Mouse (Mus musculus) kidney, embryonic 16.5 days (tissue): ENCODE data around the gene Bri3. TPM values are rescaled to one million over a fixed set of nuclear protein-coding genes. Genes with fewer than 3 reads are reported as not detected.

Source experiments
- ATAC-seq: fragments of 200-750 bp; cut with Nextera tagmentation; 2 replicates; pipeline ENCODE4 v1.8.0; 2017; ENCODE audit warnings: moderate TSS enrichment; ENCODE audit not compliant: low FRiP score, low TSS enrichment
- H3K27ac ChIP-seq: fragments of 300-500 bp; sonication (generic); 2 replicates; pipeline ENCODE4 v1.5.1; 2014; ENCODE audit warnings: low read length
- H3K27me3 ChIP-seq: fragments of 300-500 bp; sonication (generic); 2 replicates; pipeline ENCODE4 v1.6.1; 2014; ENCODE audit warnings: low read length, control low read depth, mixed read lengths; ENCODE audit not compliant: insufficient read depth
- H3K36me3 ChIP-seq: fragments of 300-500 bp; sonication (generic); 2 replicates; pipeline ENCODE4 v1.6.1; 2014; ENCODE audit warnings: low read length, control low read depth, mixed read lengths; ENCODE audit not compliant: insufficient read depth
- H3K4me1 ChIP-seq: fragments of 300-500 bp; sonication (generic); 2 replicates; pipeline ENCODE4 v1.6.1; 2014; ENCODE audit warnings: low read length, control low read depth, mixed read lengths; ENCODE audit not compliant: insufficient read depth
- H3K4me2 ChIP-seq: fragments of 300-500 bp; sonication (generic); replicated peaks from 2 replicates; pipeline ENCODE4 v1.6.1; 2014; ENCODE audit warnings: low read depth, low read length
- H3K4me3 ChIP-seq: fragments of 300-500 bp; sonication (generic); 2 replicates; pipeline ENCODE4 v1.5.1; 2014; ENCODE audit warnings: mild to moderate bottlenecking, low read length
- H3K9ac ChIP-seq: fragments of 300-500 bp; sonication (generic); replicated peaks from 2 replicates; pipeline ENCODE4 v1.6.1; 2014; ENCODE audit warnings: low read length
- H3K9me3 ChIP-seq: fragments of 300-500 bp; sonication (generic); 2 replicates; pipeline ENCODE4 v1.6.1; 2016; ENCODE audit warnings: low read length, control low read depth
- WGBS: fragments of 180-500 bp; shearing (Covaris S2); extraction: QIAGEN DNeasy Blood & Tissue Kit; methylation state at CpG from one replicate; pipeline ENCODE4 v1.1.7; 2014; 5-methylcytosine and 5-hydroxymethylcytosine counted together
- polyA plus RNA-seq: library from polyadenylated mRNA; unstranded; fragments of >200 nt; fragmentation: Nextera tagmentation; extraction: Ambion mirVana; gene quantifications from 2 replicates; pipeline ENCODE4 v1.2.1, GENCODE M21; 2015

Gene Bri3
- 112 and 118 TPM in 2 replicates for polyA plus RNA-seq

- ATAC-seq, result no peak
- H3K9me3 ChIP-seq, result no peaks in the 10 kb centered on the region
- WGBS, result 84% methylated on average over 7 of the region's 7 CpGs
Measured at GRCm38 (mm10) chr5:144243901-144244487, at the start of gene Bri3. Gene Bri3 (plus strand): TSS chr5:144244437.

DNA sequence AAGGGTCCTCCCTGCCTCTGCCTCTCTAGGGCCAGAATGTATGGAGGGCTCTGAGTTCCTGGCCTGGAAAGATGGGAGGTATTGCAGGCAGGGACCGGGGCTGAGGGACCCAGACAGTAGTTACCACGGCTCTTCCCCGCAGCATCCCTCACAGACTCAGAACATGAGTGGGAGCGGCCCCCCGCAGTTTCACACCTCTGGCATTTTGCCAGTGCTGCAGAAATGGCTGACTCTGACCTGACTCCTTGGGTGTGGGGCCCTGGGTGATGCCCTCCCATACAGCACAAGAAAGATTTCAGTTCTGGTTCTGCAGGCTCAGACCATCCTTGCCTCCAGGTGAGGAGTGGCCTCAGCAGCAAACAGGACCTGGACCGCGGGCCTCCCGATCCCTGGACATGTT is 48.7 kb upstream of the Bri3 start:
- WGBS, result 82% methylated on average over 8 of the region's 8 CpGs
- Histone ChIP-seq H3K4me2 (no peak overlapping the region), H3K9me3 (no peaks in the 10 kb centered on the region), H3K4me1 (peaks cover 7% of the 10 kb centered on the region; the same call in 1 of the 2 replicates), H3K27me3 (no peaks in the 10 kb centered on the region), H3K4me3 (no peak overlapping the region), H3K36me3 (0 out of 2 replicates have a peak, but pooled peaks cover 12% of the 10 kb centered on the region), H3K27ac (no peak overlapping the region), H3K9ac (no peak overlapping the region)
- no peak for ATAC-seq

More at GRCm38 (mm10) chr5:144243901-144244487, at the start of gene Bri3:
- Histone ChIP-seq H3K4me2 (no peak within 1 kb of the TSS), H3K27me3 (no peaks in the 10 kb centered on the region), H3K4me3 (no peak within 1 kb of the TSS), H3K36me3 (no peaks in the 10 kb centered on the region), H3K27ac (no peak within 1 kb of the TSS), H3K4me1 (peaks cover 9% of the 10 kb centered on the region), H3K9ac (no peak within 1 kb of the TSS)

DNA sequence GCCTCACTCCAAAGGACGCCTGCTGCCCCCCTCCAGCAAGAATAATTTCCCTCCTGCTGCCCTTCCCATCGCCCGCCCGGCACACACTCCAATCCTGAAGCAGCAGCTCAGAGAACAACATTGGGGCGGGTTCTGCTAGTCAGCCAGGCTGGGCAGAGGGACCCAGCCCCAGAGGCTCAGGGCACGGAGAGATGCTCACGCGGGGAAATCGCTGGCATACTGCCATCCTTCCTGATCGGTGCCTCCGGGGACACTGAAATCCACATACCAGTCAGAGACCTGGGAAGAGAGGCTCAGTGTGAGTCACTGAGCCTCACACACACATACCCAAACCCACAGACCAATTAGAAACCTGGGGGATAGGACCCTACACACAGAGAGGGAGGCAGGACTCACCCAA is 43.6 kb upstream of the Bri3 start:
- H3K36me3 ChIP-seq, result peaks cover 41% of the 10 kb centered on the region
- peaks cover 9% of the 10 kb centered on the region for H3K9me3 ChIP-seq
- WGBS, result 68% methylated on average over 11 of the region's 11 CpGs
- no peak overlapping the region for H3K9ac ChIP-seq
- no peak overlapping the region for H3K4me3 ChIP-seq
- H3K4me2 ChIP-seq, result no peak overlapping the region
- ATAC-seq, result no peak
- H3K4me1 ChIP-seq, result no peaks in the 10 kb centered on the region
- H3K27me3 ChIP-seq, result no peaks in the 10 kb centered on the region
- no peak overlapping the region for H3K27ac ChIP-seq

GRCm38 (mm10) chr5:144202430-144202829 is 41.8 kb upstream of the Bri3 start:
- WGBS, result 95% methylated on average over 6 of the region's 6 CpGs
- Histone ChIP-seq H3K4me3 (no peak overlapping the region), H3K9ac (no peak overlapping the region), H3K9me3 (peaks cover 9% of the 10 kb centered on the region), H3K36me3 (peaks cover 47% of the 10 kb centered on the region), H3K4me1 (no peaks in the 10 kb centered on the region), H3K27ac (no peak overlapping the region), H3K4me2 (no peak overlapping the region), H3K27me3 (no peaks in the 10 kb centered on the region)
- ATAC-seq, result no peak

DNA sequence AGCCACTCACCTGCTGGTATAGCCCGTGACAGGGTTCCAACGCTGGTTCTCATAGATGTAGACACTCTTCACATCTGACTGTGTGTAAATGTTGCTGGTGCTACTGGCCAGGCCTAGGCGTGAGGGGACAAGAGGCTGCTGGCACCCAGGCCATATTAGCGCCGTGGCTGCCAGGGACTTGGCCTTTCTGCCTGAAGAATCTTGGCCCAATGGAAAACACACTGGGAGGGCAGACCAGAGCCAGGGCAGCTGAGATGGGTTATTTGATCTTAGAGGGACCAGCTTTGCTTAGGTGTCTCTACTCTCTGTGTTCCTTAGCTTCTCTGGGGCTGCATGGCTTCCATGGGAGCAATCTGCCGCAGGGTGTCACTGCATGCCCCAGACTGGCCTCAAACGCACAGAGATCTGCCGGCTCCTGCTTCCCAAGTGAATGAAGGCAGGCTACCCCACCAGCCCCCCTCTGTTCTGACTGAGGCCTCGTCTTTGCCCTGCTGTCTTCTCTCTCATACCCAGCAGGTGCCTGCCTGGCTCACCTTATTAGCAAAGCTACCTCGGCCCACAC is 40.8 kb upstream of the Bri3 start:
- Histone ChIP-seq H3K9ac (no peak overlapping the region), H3K4me1 (no peaks in the 10 kb centered on the region), H3K4me2 (no peak overlapping the region), H3K27ac (no peak overlapping the region), H3K36me3 (peaks cover 46% of the 10 kb centered on the region), H3K4me3 (no peak overlapping the region), H3K27me3 (no peaks in the 10 kb centered on the region), H3K9me3 (peaks cover 9% of the 10 kb centered on the region)
- WGBS, result 93% methylated on average over 10 of the region's 10 CpGs
- ATAC-seq, result no peak

DNA sequence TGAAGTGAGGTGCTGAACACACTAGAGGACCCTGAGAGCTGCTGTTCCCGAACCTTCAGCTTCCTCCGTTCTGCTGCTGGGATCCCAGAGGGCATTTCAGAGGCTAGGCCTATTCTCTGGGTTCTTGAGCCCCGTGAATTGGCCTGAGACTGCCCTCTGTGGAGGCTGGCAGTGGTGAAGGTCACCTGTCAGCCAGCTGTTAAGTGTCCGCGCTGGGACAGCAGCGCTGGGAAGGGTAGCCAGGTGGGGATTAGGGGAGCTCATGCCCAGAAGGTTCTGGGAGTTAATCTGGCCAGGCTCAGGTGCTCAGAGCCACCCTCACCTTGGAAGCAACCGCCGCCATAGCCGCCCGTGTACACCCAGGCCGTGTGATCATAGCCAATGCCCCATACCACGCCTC is 39.9 kb upstream of the Bri3 start:
- ATAC-seq, result no peak
- Histone ChIP-seq H3K4me1 (no peaks in the 10 kb centered on the region), H3K27ac (no peak overlapping the region), H3K4me2 (no peak overlapping the region), H3K9ac (no peak overlapping the region), H3K4me3 (no peak overlapping the region), H3K36me3 (peaks cover 50% of the 10 kb centered on the region), H3K27me3 (no peaks in the 10 kb centered on the region), H3K9me3 (peaks cover 9% of the 10 kb centered on the region)
- whole genome bisulfite sequencing, result 91% methylated on average over 12 of the region's 12 CpGs

DNA sequence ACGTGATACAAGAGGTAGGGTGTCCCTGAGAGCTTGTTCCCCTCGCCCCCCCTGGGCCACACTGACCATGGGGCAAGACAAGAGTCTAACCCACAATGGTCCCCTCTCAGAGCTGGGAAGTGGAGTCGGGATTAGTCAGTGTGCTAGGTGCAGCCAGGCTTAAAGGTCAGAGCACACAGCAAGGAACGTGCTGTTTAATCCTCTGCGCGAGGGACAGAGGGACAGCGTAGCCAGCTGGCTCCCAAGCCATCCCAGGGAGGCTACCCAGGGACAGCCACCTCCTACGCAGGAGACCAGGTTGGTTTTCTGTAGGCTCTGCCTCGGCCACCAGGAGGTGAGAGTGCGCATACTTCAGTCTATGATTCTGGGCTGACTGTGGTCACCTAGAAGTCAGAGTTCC is 39.3 kb upstream of the Bri3 start:
- Histone ChIP-seq H3K4me3 (no peak overlapping the region), H3K27me3 (no peaks in the 10 kb centered on the region), H3K4me2 (no peak overlapping the region), H3K9ac (no peak overlapping the region), H3K4me1 (no peaks in the 10 kb centered on the region), H3K9me3 (peaks cover 9% of the 10 kb centered on the region), H3K36me3 (peaks cover 56% of the 10 kb centered on the region), H3K27ac (no peak overlapping the region)
- ATAC-seq, result no peak
- 77% methylated on average over 10 of the region's 10 CpGs for whole genome bisulfite sequencing

DNA sequence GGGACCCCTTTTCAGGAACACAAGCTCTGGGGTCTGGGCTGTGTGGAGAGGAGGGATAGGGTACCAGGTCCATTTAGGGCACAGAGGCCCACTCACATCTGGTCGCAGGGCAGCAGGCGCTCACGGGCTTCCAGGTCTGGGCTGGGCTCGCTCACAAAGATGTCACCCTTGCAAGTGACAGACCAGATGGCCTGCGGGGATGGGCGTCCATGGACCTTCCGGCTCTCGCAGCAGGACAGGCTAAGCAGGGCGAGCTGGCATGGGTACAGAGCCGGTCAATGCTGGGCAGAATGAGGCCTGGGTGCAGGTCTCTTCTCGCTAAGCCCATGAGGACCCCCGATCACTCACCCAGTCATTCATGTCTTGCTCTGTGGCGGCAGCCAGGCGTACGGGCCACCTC is 38.2 kb upstream of the Bri3 start:
- no peak for ATAC-seq

DNA sequence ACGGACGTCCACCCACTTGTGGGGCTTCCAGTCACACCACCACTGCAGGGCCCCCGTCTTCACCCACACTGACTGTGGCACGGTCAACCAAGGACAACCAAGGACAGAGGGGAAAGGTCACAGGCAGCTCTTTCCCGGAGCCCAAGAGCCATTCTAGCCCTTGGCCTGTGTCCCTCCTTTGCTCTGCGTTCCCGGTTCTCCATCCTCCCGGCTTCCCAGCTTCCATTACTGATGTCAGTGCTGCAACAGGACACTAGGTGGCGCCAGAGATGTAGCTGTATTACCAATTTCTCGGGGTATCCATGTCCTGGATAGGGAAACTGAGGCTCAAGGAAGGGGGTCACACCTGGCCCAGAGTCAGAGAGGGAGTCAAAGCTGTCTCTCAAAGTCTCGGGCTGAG is 36.8 kb upstream of the Bri3 start:
- Histone ChIP-seq H3K27ac (no peak overlapping the region), H3K9me3 (peaks cover 5% of the 10 kb centered on the region), H3K4me2 (no peak overlapping the region), H3K9ac (no peak overlapping the region), H3K4me1 (no peaks in the 10 kb centered on the region), H3K27me3 (no peaks in the 10 kb centered on the region), H3K36me3 (peaks cover 53% of the 10 kb centered on the region), H3K4me3 (no peak overlapping the region)
- ATAC-seq, result 0 out of 2 replicates have a peak, but pooled peaks have one; percentile 43
- WGBS, result 51% methylated on average over 11 of the region's 11 CpGs

More for the DNA sequence above, 38.2 kb upstream of the Bri3 start:
- no peaks in the 10 kb centered on the region for H3K4me1 ChIP-seq
- H3K4me2 ChIP-seq, result no peak overlapping the region
- no peak overlapping the region for H3K4me3 ChIP-seq
- no peaks in the 10 kb centered on the region for H3K27me3 ChIP-seq
- H3K9ac ChIP-seq, result no peak overlapping the region
- no peak overlapping the region for H3K27ac ChIP-seq
- peaks cover 9% of the 10 kb centered on the region for H3K9me3 ChIP-seq
- 89% methylated on average over 15 of the region's 15 CpGs for WGBS
- H3K36me3 ChIP-seq, result peaks cover 61% of the 10 kb centered on the region

DNA sequence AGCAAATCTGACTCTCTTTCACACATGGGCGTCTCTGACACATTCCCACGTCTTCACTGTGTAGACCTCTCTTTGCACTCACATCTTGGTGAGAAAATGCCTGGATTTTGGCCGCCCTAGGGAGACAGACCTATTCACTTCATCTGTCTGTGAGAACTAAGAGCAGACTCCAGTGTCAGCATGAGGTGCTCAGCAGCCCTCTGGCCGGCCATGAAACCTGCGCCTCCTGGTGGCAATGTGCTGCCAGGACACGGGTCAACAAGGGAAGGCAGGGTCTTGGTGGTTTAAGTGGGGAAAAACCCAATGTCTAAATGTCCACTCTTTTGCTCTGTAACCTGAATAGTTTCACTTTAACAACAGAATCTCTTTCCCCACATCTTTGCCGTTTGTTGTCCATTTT is 29.8 kb upstream of the Bri3 start:
- 34% methylated on average over 7 of the region's 7 CpGs for WGBS
- Histone ChIP-seq H3K4me3 (no peak overlapping the region), H3K36me3 (peaks cover 33% of the 10 kb centered on the region), H3K9me3 (no peaks in the 10 kb centered on the region), H3K27ac (no peak overlapping the region), H3K9ac (no peak overlapping the region), H3K27me3 (no peaks in the 10 kb centered on the region), H3K4me1 (no peaks in the 10 kb centered on the region), H3K4me2 (no peak overlapping the region)
- ATAC-seq, result no peak; the same call in 1 of the 2 replicates
